Mouse (Mus musculus) embryonic facial prominence, embryonic 15.5 days (tissue): Measurements from ENCODE around the gene BC052040. TPM values are rescaled to one million over a fixed set of nuclear protein-coding genes. Genes with fewer than 3 reads are reported as not detected.

Source experiments
- ATAC-seq: fragments of 200-750 bp; cut with Nextera tagmentation; 2 replicates; pipeline ENCODE4 v1.8.0; 2017; ENCODE audit warnings: low read depth, moderate TSS enrichment; ENCODE audit not compliant: insufficient number of reproducible peaks, low FRiP score, low TSS enrichment
- H3K27ac ChIP-seq: fragments of 300-500 bp; sonication (generic); replicated peaks from 2 replicates; pipeline ENCODE4 v1.5.1; 2015; ENCODE audit warnings: mild to moderate bottlenecking, inconsistent platforms
- H3K27me3 ChIP-seq: fragments of 300-500 bp; sonication (generic); 2 replicates; pipeline ENCODE4 v1.6.1; 2015; ENCODE audit warnings: inconsistent platforms
- H3K36me3 ChIP-seq: fragments of 300-500 bp; sonication (generic); 2 replicates; pipeline ENCODE4 v1.6.1; 2015; ENCODE audit warnings: mild to moderate bottlenecking, inconsistent platforms
- H3K4me1 ChIP-seq: fragments of 300-500 bp; sonication (generic); 2 replicates; pipeline ENCODE4 v1.6.1; 2015; ENCODE audit warnings: inconsistent platforms
- H3K4me2 ChIP-seq: fragments of 300-500 bp; sonication (generic); replicated peaks from 2 replicates; pipeline ENCODE4 v1.6.1; 2015; ENCODE audit warnings: mild to moderate bottlenecking, inconsistent platforms
- H3K4me3 ChIP-seq: fragments of 300-500 bp; sonication (generic); replicated peaks from 2 replicates; pipeline ENCODE4 v1.5.1; 2015; ENCODE audit warnings: mild to moderate bottlenecking, inconsistent platforms
- H3K9ac ChIP-seq: fragments of 300-500 bp; sonication (generic); 2 replicates; pipeline ENCODE4 v1.6.1; 2015; ENCODE audit warnings: inconsistent platforms
- H3K9me3 ChIP-seq: fragments of 300-500 bp; sonication (generic); replicated peaks from 2 replicates; pipeline ENCODE4 v1.6.1; 2016; ENCODE audit warnings: inconsistent platforms
- WGBS: fragments of 180-500 bp; shearing (Covaris S2); methylation state at CpG from one replicate; pipeline ENCODE4 v1.1.7; 2015; 5-methylcytosine and 5-hydroxymethylcytosine counted together
- polyA plus RNA-seq: library from polyadenylated mRNA; unstranded; fragments of >200 nt; fragmentation: Nextera tagmentation; extraction: Ambion mirVana; gene quantifications from 2 replicates; pipeline ENCODE4 v1.2.1, GENCODE M21; 2015

The BC052040 gene
- polyA plus RNA-seq, 1 experiment from 2014 or later = 11.5 TPM

- Histone ChIP-seq H3K36me3 (no peaks in the 10 kb centered on the region), H3K9ac (no peak overlapping the region), H3K27ac (no peak overlapping the region), H3K27me3 (no peaks in the 10 kb centered on the region), H3K9me3 (no peaks in the 10 kb centered on the region), H3K4me2 (no peak overlapping the region), H3K4me3 (no peak overlapping the region), H3K4me1 (0 out of 2 replicates have a peak, but pooled peaks cover 4% of the 10 kb centered on the region)
- ATAC-seq = no peak
- 49% methylated on average over 8 of the region's 8 CpGs for WGBS
Measured at GRCm38 (mm10) chr2:115733017-115733692, 151.6 kb downstream of the BC052040 start.

GRCm38 (mm10) chr2:115734850-115735249, 153.3 kb downstream of the BC052040 start:
- Histone ChIP-seq H3K9me3 (no peaks in the 10 kb centered on the region), H3K4me3 (no peak overlapping the region), H3K4me1 (0 out of 2 replicates have a peak, but pooled peaks cover 4% of the 10 kb centered on the region), H3K4me2 (no peak overlapping the region), H3K27me3 (no peaks in the 10 kb centered on the region), H3K9ac (no peak overlapping the region), H3K27ac (no peak overlapping the region), H3K36me3 (no peaks in the 10 kb centered on the region)
- 84% methylated on average over 6 of the region's 6 CpGs for WGBS
- ATAC-seq = no peak

GRCm38 (mm10) chr2:115736416-115736815, 154.9 kb downstream of the BC052040 start:
- H3K27me3 ChIP-seq = no peaks in the 10 kb centered on the region
- no peak for ATAC-seq
- H3K9me3 ChIP-seq = no peaks in the 10 kb centered on the region
- H3K4me3 ChIP-seq = no peak overlapping the region
- no peaks in the 10 kb centered on the region for H3K36me3 ChIP-seq
- 0 out of 2 replicates have a peak, but pooled peaks cover 8% of the 10 kb centered on the region for H3K4me1 ChIP-seq
- H3K9ac ChIP-seq = no peak overlapping the region
- H3K4me2 ChIP-seq = no peak overlapping the region
- WGBS = 80% methylated on average over 3 of the region's 3 CpGs
- no peak overlapping the region for H3K27ac ChIP-seq

GRCm38 (mm10) chr2:115737966-115738365, 156.4 kb downstream of the BC052040 start:
- Histone ChIP-seq H3K27ac (no peak overlapping the region), H3K27me3 (no peaks in the 10 kb centered on the region), H3K36me3 (no peaks in the 10 kb centered on the region), H3K4me2 (no peak overlapping the region), H3K9me3 (no peaks in the 10 kb centered on the region), H3K4me1 (0 out of 2 replicates have a peak, but pooled peaks cover 10% of the 10 kb centered on the region), H3K4me3 (no peak overlapping the region), H3K9ac (no peak overlapping the region)
- no peak for ATAC-seq
- 53% methylated on average over 2 of the region's 2 CpGs for WGBS

GRCm38 (mm10) chr2:115742061-115742460, 160.5 kb downstream of the BC052040 start:
- Histone ChIP-seq H3K4me1 (0 out of 2 replicates have a peak, but pooled peaks cover 7% of the 10 kb centered on the region), H3K4me2 (no peak overlapping the region), H3K36me3 (no peaks in the 10 kb centered on the region), H3K4me3 (no peak overlapping the region), H3K27ac (no peak overlapping the region), H3K9ac (no peak overlapping the region), H3K9me3 (no peaks in the 10 kb centered on the region), H3K27me3 (no peaks in the 10 kb centered on the region)
- ATAC-seq = no peak
- WGBS = 65% methylated on average over 7 of the region's 7 CpGs

GRCm38 (mm10) chr2:115747639-115748038, 166.1 kb downstream of the BC052040 start:
- no peak overlapping the region for H3K9ac ChIP-seq
- no peak overlapping the region for H3K27ac ChIP-seq
- H3K36me3 ChIP-seq = no peaks in the 10 kb centered on the region
- no peak overlapping the region for H3K4me2 ChIP-seq
- H3K4me3 ChIP-seq = no peak overlapping the region
- ATAC-seq = no peak
- H3K4me1 ChIP-seq = no peaks in the 10 kb centered on the region
- WGBS = 81% methylated on average over 3 of the region's 3 CpGs
- no peaks in the 10 kb centered on the region for H3K9me3 ChIP-seq
- no peaks in the 10 kb centered on the region for H3K27me3 ChIP-seq

GRCm38 (mm10) chr2:115751177-115751576, 169.7 kb downstream of the BC052040 start:
- Histone ChIP-seq H3K27me3 (no peaks in the 10 kb centered on the region), H3K9ac (no peak overlapping the region), H3K4me3 (no peak overlapping the region), H3K4me1 (no peaks in the 10 kb centered on the region), H3K27ac (no peak overlapping the region), H3K4me2 (no peak overlapping the region), H3K36me3 (no peaks in the 10 kb centered on the region), H3K9me3 (no peaks in the 10 kb centered on the region)
- ATAC-seq = no peak
- WGBS = 62% methylated on average over 7 of the region's 7 CpGs

- Histone ChIP-seq H3K4me1 (no peaks in the 10 kb centered on the region), H3K27ac (no peak overlapping the region), H3K9ac (no peak overlapping the region), H3K27me3 (no peaks in the 10 kb centered on the region), H3K4me2 (no peak overlapping the region), H3K36me3 (no peaks in the 10 kb centered on the region), H3K9me3 (no peaks in the 10 kb centered on the region), H3K4me3 (no peak overlapping the region)
- ATAC-seq = no peak
- WGBS = 64% methylated on average over 6 of the region's 6 CpGs
Measured at GRCm38 (mm10) chr2:115757685-115758084, 176.2 kb downstream of the BC052040 start.

- Histone ChIP-seq H3K36me3 (no peaks in the 10 kb centered on the region), H3K4me1 (no peaks in the 10 kb centered on the region)
Measured at GRCm38 (mm10) chr2:115758542-115758941, 177.0 kb downstream of the BC052040 start.

GRCm38 (mm10) chr2:115764595-115765305, 183.2 kb downstream of the BC052040 start:
- WGBS = 71% methylated on average over 8 of the region's 8 CpGs
- H3K9me3 ChIP-seq = no peaks in the 10 kb centered on the region
- no peak overlapping the region for H3K27ac ChIP-seq
- H3K9ac ChIP-seq = no peak overlapping the region
- no peaks in the 10 kb centered on the region for H3K36me3 ChIP-seq
- H3K4me3 ChIP-seq = no peak overlapping the region
- no peaks in the 10 kb centered on the region for H3K4me1 ChIP-seq
- no peak overlapping the region for H3K4me2 ChIP-seq
- H3K27me3 ChIP-seq = no peaks in the 10 kb centered on the region
- ATAC-seq = no peak; the same call in 1 of the 2 replicates

More at GRCm38 (mm10) chr2:115758542-115758941, 177.0 kb downstream of the BC052040 start:
- Histone ChIP-seq H3K27me3 (no peaks in the 10 kb centered on the region), H3K4me2 (no peak overlapping the region), H3K9ac (no peak overlapping the region), H3K27ac (no peak overlapping the region), H3K9me3 (no peaks in the 10 kb centered on the region), H3K4me3 (no peak overlapping the region)
- WGBS = 65% methylated on average over 6 of the region's 6 CpGs
- no peak for ATAC-seq

- WGBS = 80% methylated on average over 10 of the region's 10 CpGs
- Histone ChIP-seq H3K4me2 (no peak overlapping the region), H3K36me3 (no peaks in the 10 kb centered on the region), H3K27ac (no peak overlapping the region), H3K9me3 (no peaks in the 10 kb centered on the region), H3K4me1 (no peaks in the 10 kb centered on the region), H3K27me3 (no peaks in the 10 kb centered on the region), H3K4me3 (no peak overlapping the region), H3K9ac (no peak overlapping the region)
- no peak for ATAC-seq
Measured at GRCm38 (mm10) chr2:115769597-115770305, 188.2 kb downstream of the BC052040 start.
